Mouse (Mus musculus) liver, embryonic 11.5 days (tissue): ENCODE results near the gene Asb18. TPM values are rescaled to one million over a fixed set of nuclear protein-coding genes. Genes with fewer than 3 reads are reported as not detected.

Experiments used
- ATAC-seq: fragments of 200-750 bp; cut with Nextera tagmentation; replicated peaks from 2 replicates; pipeline ENCODE4 v1.8.0; 2017; ENCODE audit warnings: moderate number of reproducible peaks, mild to moderate bottlenecking, moderate TSS enrichment, moderate library complexity; ENCODE audit not compliant: low FRiP score
- DNase-seq: peaks from one replicate; pipeline ENCODE4 v3.0.0-alpha.2; 2017; ENCODE audit warnings: low spot score
- H3K27ac ChIP-seq: fragments of 300-500 bp; sonication (generic); 2 replicates; pipeline ENCODE4 v1.5.1; 2014; ENCODE audit warnings: mild to moderate bottlenecking, low read depth, low read length, control low read depth
- H3K27me3 ChIP-seq: fragments of 300-500 bp; sonication (generic); replicated peaks from 2 replicates; pipeline ENCODE4 v1.6.1; 2014; ENCODE audit warnings: low read length, mixed read lengths; ENCODE audit not compliant: control insufficient read depth, insufficient read depth
- H3K36me3 ChIP-seq: fragments of 300-500 bp; sonication (generic); 2 replicates; pipeline ENCODE4 v1.6.1; 2014; ENCODE audit warnings: mild to moderate bottlenecking, low read length, moderate library complexity, mixed read lengths; ENCODE audit not compliant: control insufficient read depth, insufficient read depth
- H3K4me1 ChIP-seq: fragments of 300-500 bp; sonication (generic); replicated peaks from 2 replicates; pipeline ENCODE4 v1.6.1; 2014; ENCODE audit warnings: low read length, mixed read lengths; ENCODE audit not compliant: control insufficient read depth, insufficient read depth
- H3K4me2 ChIP-seq: fragments of 300-500 bp; sonication (generic); 2 replicates; pipeline ENCODE4 v1.6.1; 2014; ENCODE audit warnings: mild to moderate bottlenecking, control low read depth, moderate library complexity
- H3K4me3 ChIP-seq: fragments of 300-500 bp; sonication (generic); 2 replicates; pipeline ENCODE4 v1.5.1; 2014; ENCODE audit warnings: low read depth, low read length, control low read depth
- H3K9ac ChIP-seq: fragments of 300-500 bp; sonication (generic); 2 replicates; pipeline ENCODE4 v1.6.1; 2014; ENCODE audit warnings: low read depth, low read length, control low read depth
- H3K9me3 ChIP-seq: fragments of 300-500 bp; sonication (generic); 2 replicates; pipeline ENCODE4 v1.6.1; 2016; ENCODE audit warnings: low read length, inconsistent platforms, mixed read lengths; ENCODE audit not compliant: control insufficient read depth
- WGBS: fragments of 180-500 bp; shearing (Covaris S2); extraction: QIAGEN DNeasy Blood & Tissue Kit; methylation state at CpG from one replicate; pipeline ENCODE4 v1.1.7; 2014; 5-methylcytosine and 5-hydroxymethylcytosine counted together
- polyA plus RNA-seq: library from polyadenylated mRNA; unstranded; fragments of >200 nt; fragmentation: Nextera tagmentation; extraction: Ambion mirVana; gene quantifications from 2 replicates; pipeline ENCODE4 v1.2.1, GENCODE M21; 2014

The Asb18 gene
- polyA plus RNA-seq, 1 experiment from 2014 or later: not detected

DNA sequence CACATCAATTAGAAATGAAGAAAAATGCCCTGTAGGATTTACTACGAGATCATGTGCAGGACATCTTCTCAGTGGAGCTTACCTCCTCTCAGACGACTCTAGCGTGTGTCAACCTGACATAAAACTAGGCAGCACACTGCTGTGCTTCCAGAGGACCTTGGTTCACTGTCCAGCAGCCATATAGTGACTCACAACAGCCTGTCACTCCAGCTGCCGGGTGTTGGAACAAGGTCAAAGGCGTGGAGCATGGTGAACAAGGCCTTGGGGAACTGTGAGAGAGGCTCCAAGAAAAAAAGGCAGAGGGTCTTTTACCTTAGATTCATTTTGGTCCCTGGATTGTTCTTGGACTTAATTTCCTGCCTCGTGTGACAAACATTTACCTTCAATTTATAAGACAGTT is 3.6 kb upstream of the Asb18 start:
- Histone ChIP-seq H3K4me2 (no peak overlapping the region), H3K9ac (no peak overlapping the region), H3K27ac (no peak overlapping the region), H3K4me3 (no peak overlapping the region), H3K36me3 (no peaks in the 10 kb centered on the region), H3K9me3 (no peaks in the 10 kb centered on the region), H3K27me3 (no peaks in the 10 kb centered on the region), H3K4me1 (no peaks in the 10 kb centered on the region)
- ATAC-seq (no peak), DNase-seq (no peak)
- 68% methylated on average over 6 of the region's 6 CpGs for WGBS

DNA sequence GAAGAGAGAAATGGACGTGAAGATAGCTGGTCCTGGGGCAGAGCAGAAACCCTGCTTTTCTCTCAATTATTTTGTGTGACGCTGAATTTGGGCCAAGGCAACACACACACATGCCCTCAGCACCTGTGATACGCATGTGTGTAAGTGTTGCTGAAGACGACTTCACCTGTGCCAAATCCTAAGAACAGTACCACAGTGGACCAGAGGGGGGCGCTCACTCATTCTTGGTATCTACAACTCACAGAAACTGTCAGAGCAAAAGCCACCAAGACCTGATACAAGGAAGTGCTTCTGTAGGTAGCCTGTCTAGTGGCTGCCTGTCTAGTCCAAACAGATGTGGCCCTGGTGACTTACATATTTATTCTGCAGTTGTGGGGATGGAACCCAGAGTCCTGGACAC is 1.2 kb downstream of the Asb18 start:
- Histone ChIP-seq H3K4me3 (no peak overlapping the region), H3K27me3 (no peaks in the 10 kb centered on the region), H3K4me2 (no peak overlapping the region), H3K27ac (no peak overlapping the region), H3K9ac (no peak overlapping the region), H3K36me3 (no peaks in the 10 kb centered on the region), H3K4me1 (no peaks in the 10 kb centered on the region), H3K9me3 (no peaks in the 10 kb centered on the region)
- ATAC-seq (no peak), DNase-seq (no peak)
- 72% methylated on average over 5 of the region's 5 CpGs for WGBS

GRCm38 (mm10) chr1:90012850-90013249 is 1.6 kb downstream of the Asb18 start:
- WGBS: 56% methylated on average over 7 of the region's 7 CpGs
- Histone ChIP-seq H3K4me3 (no peak overlapping the region), H3K4me1 (no peaks in the 10 kb centered on the region), H3K4me2 (no peak overlapping the region), H3K36me3 (no peaks in the 10 kb centered on the region), H3K27ac (no peak overlapping the region), H3K9me3 (no peaks in the 10 kb centered on the region), H3K9ac (no peak overlapping the region), H3K27me3 (no peaks in the 10 kb centered on the region)
- DNase-seq (no peak), ATAC-seq (no peak)

DNA sequence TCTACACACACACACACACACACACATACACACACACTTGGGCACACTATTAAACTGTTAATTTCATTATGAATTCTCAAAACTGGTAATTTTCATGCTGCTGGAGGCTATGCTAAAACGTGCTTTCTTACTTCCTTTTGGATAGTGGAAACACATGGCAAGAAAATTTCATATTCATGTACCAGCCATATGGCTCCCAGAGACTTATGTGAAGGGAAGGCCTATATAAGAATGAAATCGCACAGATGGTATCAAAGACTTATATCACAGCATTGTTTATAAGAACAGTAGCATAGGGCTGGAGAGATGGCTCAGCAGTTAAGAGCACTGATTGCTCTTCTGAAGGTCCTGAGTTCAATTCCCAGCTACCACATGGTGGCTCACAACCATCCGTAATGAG is 2.3 kb downstream of the Asb18 start:
- DNase-seq (no peak), ATAC-seq (no peak)
- H3K4me2 ChIP-seq: no peak overlapping the region
- no peaks in the 10 kb centered on the region for H3K27me3 ChIP-seq
- WGBS: 62% methylated on average over 3 of the region's 3 CpGs
- no peaks in the 10 kb centered on the region for H3K9me3 ChIP-seq
- H3K9ac ChIP-seq: no peak overlapping the region
- no peak overlapping the region for H3K27ac ChIP-seq
- no peaks in the 10 kb centered on the region for H3K4me1 ChIP-seq
- no peak overlapping the region for H3K4me3 ChIP-seq
- H3K36me3 ChIP-seq: no peaks in the 10 kb centered on the region

GRCm38 (mm10) chr1:90010077-90010476 is 4.4 kb downstream of the Asb18 start:
- no peak for ATAC-seq

DNA sequence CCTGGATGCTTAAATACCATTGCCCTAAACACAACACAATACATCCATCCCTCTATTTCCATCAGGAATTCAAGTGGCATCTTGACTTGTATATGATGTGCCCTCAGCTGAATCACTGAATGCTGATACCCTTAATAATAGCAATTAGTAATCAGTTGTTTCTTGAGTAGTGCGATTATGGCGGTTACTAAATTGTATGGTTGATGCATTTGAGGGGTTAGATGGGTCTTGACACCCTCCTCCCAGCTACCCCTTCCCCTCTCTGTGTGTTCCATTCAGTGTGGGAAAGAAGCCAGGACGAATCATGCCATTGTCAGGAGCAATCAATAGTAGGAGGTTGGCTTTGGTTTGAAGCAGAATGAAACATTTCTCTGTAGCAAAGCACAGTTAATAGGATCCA is 5.3 kb downstream of the Asb18 start:
- H3K27ac ChIP-seq: no peak overlapping the region
- no peaks in the 10 kb centered on the region for H3K4me1 ChIP-seq
- WGBS: 91% methylated on average over 3 of the region's 3 CpGs
- no peaks in the 10 kb centered on the region for H3K27me3 ChIP-seq
- H3K36me3 ChIP-seq: no peaks in the 10 kb centered on the region
- ATAC-seq (no peak), DNase-seq (no peak)
- no peaks in the 10 kb centered on the region for H3K9me3 ChIP-seq
- H3K9ac ChIP-seq: no peak overlapping the region
- no peak overlapping the region for H3K4me2 ChIP-seq
- H3K4me3 ChIP-seq: no peak overlapping the region

More at GRCm38 (mm10) chr1:90010077-90010476, 4.4 kb downstream of the Asb18 start:
- Histone ChIP-seq H3K4me1 (no peaks in the 10 kb centered on the region), H3K9ac (no peak overlapping the region), H3K4me3 (no peak overlapping the region), H3K4me2 (no peak overlapping the region), H3K27me3 (no peaks in the 10 kb centered on the region), H3K27ac (no peak overlapping the region), H3K9me3 (no peaks in the 10 kb centered on the region), H3K36me3 (no peaks in the 10 kb centered on the region)
- DNase-seq: no peak
- WGBS: 74% methylated on average over 1 of the region's 1 CpGs

- WGBS: 73% methylated on average over 14 of the region's 14 CpGs
Measured at GRCm38 (mm10) chr1:90006666-90007065, 7.8 kb downstream of the Asb18 start.

GRCm38 (mm10) chr1:90000981-90001380 is 13.5 kb downstream of the Asb18 start:
- H3K4me3 ChIP-seq: no peak overlapping the region
- H3K27ac ChIP-seq: no peak overlapping the region
- 46% methylated on average over 5 of the region's 5 CpGs for WGBS
- H3K27me3 ChIP-seq: 0 out of 2 replicates have a peak, but pooled peaks cover 2% of the 10 kb centered on the region
- DNase-seq (no peak), ATAC-seq (no peak)
- no peaks in the 10 kb centered on the region for H3K36me3 ChIP-seq
- no peaks in the 10 kb centered on the region for H3K4me1 ChIP-seq
- no peak overlapping the region for H3K9ac ChIP-seq
- no peaks in the 10 kb centered on the region for H3K9me3 ChIP-seq
- H3K4me2 ChIP-seq: no peak overlapping the region

More at GRCm38 (mm10) chr1:90006666-90007065, 7.8 kb downstream of the Asb18 start:
- no peak for DNase-seq
- Histone ChIP-seq H3K4me3 (no peak overlapping the region), H3K9ac (no peak overlapping the region), H3K4me2 (no peak overlapping the region), H3K36me3 (no peaks in the 10 kb centered on the region), H3K9me3 (no peaks in the 10 kb centered on the region), H3K27me3 (no peaks in the 10 kb centered on the region), H3K27ac (no peak overlapping the region), H3K4me1 (no peaks in the 10 kb centered on the region)
- no peak for ATAC-seq

DNA sequence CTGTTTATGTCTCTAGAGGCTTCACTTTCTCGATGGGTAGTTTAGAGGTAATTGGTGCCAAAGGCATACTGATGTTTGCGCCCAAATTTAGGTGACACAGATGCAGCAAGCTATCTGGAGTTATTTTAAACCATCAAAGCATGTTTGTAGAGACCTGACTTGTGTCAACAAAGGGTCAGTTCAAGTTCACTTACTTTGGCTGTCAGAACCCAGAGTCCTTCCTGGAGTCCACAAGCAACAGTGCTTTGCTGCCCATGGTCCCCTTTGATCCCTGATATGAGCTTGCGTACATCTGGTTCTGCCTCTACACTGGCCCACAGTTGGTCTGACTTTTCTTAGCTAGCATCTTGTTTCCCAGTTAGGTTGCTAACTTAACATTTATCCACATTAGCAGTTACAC is 14.6 kb downstream of the Asb18 start:
- no peaks in the 10 kb centered on the region for H3K9me3 ChIP-seq
- ATAC-seq (no peak), DNase-seq (no peak)
- H3K27ac ChIP-seq: no peak overlapping the region
- no peak overlapping the region for H3K9ac ChIP-seq
- H3K4me3 ChIP-seq: no peak overlapping the region
- H3K36me3 ChIP-seq: no peaks in the 10 kb centered on the region
- peaks cover 5% of the 10 kb centered on the region; the same call in 1 of the 2 replicates for H3K27me3 ChIP-seq
- H3K4me2 ChIP-seq: no peak overlapping the region
- no peaks in the 10 kb centered on the region for H3K4me1 ChIP-seq
- 82% methylated on average over 3 of the region's 3 CpGs for WGBS
